Mouse (Mus musculus) C2C12 (cell line): ENCODE data around the gene St8sia6. TPM values are rescaled to one million over a fixed set of nuclear protein-coding genes. Genes with fewer than 3 reads are reported as not detected.
"Not testable (repeated sequence)": the region's sequence is repeated elsewhere in the genome, so short reads cannot be mapped to it uniquely, and the experiment has no call there.

ENCODE experiments used
- H3K27me3 ChIP-seq: one replicate; pipeline ENCODE4 v1.6.1; 2011; ENCODE audit not compliant: control insufficient read depth, insufficient read depth, insufficient read length
- H3K36me3 ChIP-seq: one replicate; pipeline ENCODE4 v1.6.1; 2011; ENCODE audit not compliant: control insufficient read depth, insufficient read depth
- H3K4me3 ChIP-seq: one replicate; pipeline ENCODE4 v1.5.1; 2011; ENCODE audit warnings: mild to moderate bottlenecking, control low read depth; ENCODE audit not compliant: poor library complexity, insufficient read depth, severe bottlenecking
- H3K79me2 ChIP-seq: one replicate; pipeline ENCODE4 v1.6.1; 2011; ENCODE audit not compliant: control insufficient read depth, insufficient read depth
- H3K79me3 ChIP-seq: one replicate; pipeline ENCODE4 v1.6.1; 2011; ENCODE audit warnings: low read depth, control low read depth
- H3ac ChIP-seq: one replicate; pipeline ENCODE3; 2011; ENCODE audit warnings: low read depth; ENCODE audit not compliant: control insufficient read depth, insufficient read length
- CEBPB ChIP-seq: IDR thresholded peaks from one replicate; pipeline ENCODE4 v1.6.1; 2011; ENCODE audit warnings: low read depth, mild to moderate bottlenecking, control low read depth, moderate library complexity
- CTCF ChIP-seq: IDR thresholded peaks from one replicate; pipeline ENCODE4 v1.5.1; 2011; ENCODE audit not compliant: control insufficient read depth, insufficient read depth, insufficient read length
- FOSL1 ChIP-seq: IDR thresholded peaks from one replicate; pipeline ENCODE4 v1.8.0; 2011; ENCODE audit warnings: mild to moderate bottlenecking, low read length; ENCODE audit not compliant: poor library complexity, insufficient read depth, severe bottlenecking
- MAX ChIP-seq: IDR thresholded peaks from one replicate; pipeline ENCODE4 v1.6.1; 2011; ENCODE audit warnings: mild to moderate bottlenecking, control low read depth
- MYOD1 ChIP-seq: IDR thresholded peaks from one replicate; pipeline ENCODE4 v1.6.1; 2011; ENCODE audit warnings: low read depth; ENCODE audit not compliant: control insufficient read depth, insufficient read length
- MYOG ChIP-seq: IDR thresholded peaks from one replicate; pipeline ENCODE4 v1.6.1; 2011; ENCODE audit not compliant: control insufficient read depth, insufficient read length; ENCODE audit errors: extremely low read depth
- USF1 ChIP-seq: IDR thresholded peaks from one replicate; pipeline ENCODE4 v1.6.1; 2011; ENCODE audit warnings: low read depth, mild to moderate bottlenecking, control low read depth, moderate library complexity
- polyA plus RNA-seq: library from polyadenylated mRNA; unstranded; fragments of >200 nt; fragmentation: generic; extraction: Trizol; gene quantifications from one replicate; pipeline ENCODE4 v1.2.1, GENCODE M21; 2012; ENCODE audit warnings: missing spikeins

Gene St8sia6
- polyA plus RNA-seq, 1 experiment, result 0.02 TPM

GRCm38 (mm10) chr2:13791598-13791997, 2.3 kb downstream of the St8sia6 start:
- H3K79me2 ChIP-seq, result no peaks in the 10 kb centered on the region
- TF ChIP-seq CEBPB (no peak), CTCF (no peak), MYOG (no peak), MAX (no peak), FOSL1 (no peak), MYOD1 (no peak), USF1 (no peak)

DNA sequence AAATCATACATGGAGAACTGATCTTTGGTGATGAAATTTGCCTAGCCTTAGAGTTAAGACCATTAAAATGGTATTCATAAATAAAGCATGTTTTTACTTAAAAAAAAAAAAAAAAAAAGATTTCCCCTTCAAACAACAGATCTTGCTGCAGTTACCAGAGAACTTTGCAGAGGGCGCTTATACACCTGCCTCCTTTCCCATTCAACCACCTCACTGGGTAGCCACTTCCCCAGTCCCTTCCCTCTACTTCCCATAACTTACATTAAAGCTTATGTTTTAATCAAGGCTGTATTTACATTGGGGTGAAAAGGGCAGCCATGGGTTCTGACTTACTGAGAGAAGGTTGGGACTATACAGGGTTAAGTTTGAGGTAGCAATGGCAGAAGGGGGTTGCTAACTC, 4.5 kb downstream of the St8sia6 start:
- H3ac ChIP-seq, result no peak overlapping the region
- TF ChIP-seq MAX (no peak), MYOD1 (no peak), CTCF (no peak), MYOG (no peak), CEBPB (no peak), FOSL1 (no peak), USF1 (no peak)
- H3K79me2 ChIP-seq, result no peaks in the 10 kb centered on the region
- H3K4me3 ChIP-seq, result no peak overlapping the region
- H3K36me3 ChIP-seq, result no peaks in the 10 kb centered on the region
- peaks cover 16% of the 10 kb centered on the region for H3K27me3 ChIP-seq
- no peaks in the 10 kb centered on the region for H3K79me3 ChIP-seq

More at GRCm38 (mm10) chr2:13791598-13791997, 2.3 kb downstream of the St8sia6 start:
- Histone ChIP-seq H3K36me3 (no peaks in the 10 kb centered on the region), H3ac (no peak overlapping the region), H3K4me3 (no peak overlapping the region), H3K27me3 (peaks cover 16% of the 10 kb centered on the region), H3K79me3 (no peaks in the 10 kb centered on the region)

GRCm38 (mm10) chr2:13786577-13787168, 7.2 kb downstream of the St8sia6 start:
- no peaks in the 10 kb centered on the region for H3K79me2 ChIP-seq
- no peaks in the 10 kb centered on the region for H3K79me3 ChIP-seq
- H3K27me3 ChIP-seq, result no peaks in the 10 kb centered on the region
- H3K36me3 ChIP-seq, result no peaks in the 10 kb centered on the region
- no peak overlapping the region for H3K4me3 ChIP-seq
- no peak for TF ChIP-seq CTCF
- TF ChIP-seq USF1, result no peak
- TF ChIP-seq CEBPB, result no peak
- no peak for TF ChIP-seq FOSL1
- no peak for TF ChIP-seq MAX
- TF ChIP-seq MYOG, result no peak
- TF ChIP-seq MYOD1, result no peak
- no peak overlapping the region for H3ac ChIP-seq

DNA sequence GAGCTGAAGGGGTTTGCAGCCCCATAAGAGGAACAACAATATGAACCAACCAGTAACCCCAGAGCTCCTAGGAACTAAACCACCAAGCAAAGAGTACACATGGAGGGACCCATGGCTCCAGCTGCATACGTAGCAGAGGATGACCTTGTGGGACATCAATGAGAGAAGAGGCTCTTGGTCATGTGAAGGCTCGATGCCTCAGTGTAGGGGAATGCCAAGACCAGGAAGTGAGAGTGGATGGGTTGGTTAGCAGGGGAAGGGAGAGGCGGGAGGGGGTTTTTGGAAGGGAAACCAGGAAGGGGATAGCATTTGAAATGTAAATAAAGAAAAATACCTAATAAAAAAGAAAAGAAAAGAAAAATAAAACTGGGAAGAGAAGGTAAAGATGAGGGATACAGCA, 7.9 kb downstream of the St8sia6 start:
- not testable (repeated sequence) for H3K36me3 ChIP-seq, H3K4me3 ChIP-seq, H3K79me2 ChIP-seq, H3K27me3 ChIP-seq, H3K79me3 ChIP-seq, H3ac ChIP-seq

- no peak overlapping the region for H3ac ChIP-seq
- no peaks in the 10 kb centered on the region for H3K27me3 ChIP-seq
- H3K79me3 ChIP-seq, result no peaks in the 10 kb centered on the region
- TF ChIP-seq CEBPB, result no peak
- no peak for TF ChIP-seq FOSL1
- TF ChIP-seq USF1, result no peak
- TF ChIP-seq MAX, result no peak
- no peak for TF ChIP-seq CTCF
- no peak for TF ChIP-seq MYOG
- TF ChIP-seq MYOD1, result no peak
- no peaks in the 10 kb centered on the region for H3K79me2 ChIP-seq
- no peak overlapping the region for H3K4me3 ChIP-seq
- no peaks in the 10 kb centered on the region for H3K36me3 ChIP-seq
Observed at GRCm38 (mm10) chr2:13785247-13785646, 8.6 kb downstream of the St8sia6 start.

DNA sequence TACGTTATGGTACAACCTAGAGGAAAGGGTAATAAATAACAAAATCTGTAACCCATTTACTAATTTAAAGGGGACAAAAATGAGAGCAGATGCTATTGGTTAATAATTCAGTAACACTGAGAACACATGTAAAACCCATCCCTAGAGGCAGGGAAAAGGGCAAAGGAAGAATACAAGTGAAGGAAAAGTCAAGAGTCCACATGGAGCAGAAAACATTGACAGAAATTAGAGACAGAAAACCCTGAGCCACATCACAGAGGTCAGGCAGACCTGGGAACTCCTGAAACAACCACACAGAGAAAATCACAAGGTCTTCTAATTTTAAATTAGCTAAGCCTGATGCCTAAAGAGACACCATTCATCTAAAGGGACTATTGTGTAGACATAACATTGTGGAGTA, 9.4 kb downstream of the St8sia6 start:
- no peaks in the 10 kb centered on the region for H3K79me2 ChIP-seq
- H3K4me3 ChIP-seq, result no peak overlapping the region
- TF ChIP-seq FOSL1 (no peak), CEBPB (no peak), MYOG (no peak), USF1 (no peak), MYOD1 (no peak), MAX (no peak), CTCF (no peak)
- H3K79me3 ChIP-seq, result no peaks in the 10 kb centered on the region
- H3K36me3 ChIP-seq, result no peaks in the 10 kb centered on the region
- H3ac ChIP-seq, result no peak overlapping the region
- H3K27me3 ChIP-seq, result no peaks in the 10 kb centered on the region
